Mouse (Mus musculus) G1E (cell line): Measurements from ENCODE around the gene Nacc2.

ENCODE experiments used
- CTCF ChIP-seq: IDR thresholded peaks from 2 replicates; pipeline ENCODE4 v1.5.1; 2012; ENCODE audit warnings: low read depth, low read length, inconsistent platforms, mixed read lengths
- POLR2AphosphoS5 ChIP-seq: IDR thresholded peaks from 2 replicates; pipeline ENCODE4 v1.6.1; 2012; ENCODE audit warnings: low read depth, low read length, inconsistent platforms; ENCODE audit not compliant: insufficient replicate concordance

- TF ChIP-seq CTCF (no peak), POLR2AphosphoS5 (no peak)
Measured at GRCm38 (mm10) chr2:26132628-26133551, 9.9 kb upstream of the Nacc2 start.
